Mouse (Mus musculus): ENCODE results near the gene Galnt10. TPM values are rescaled to one million over a fixed set of nuclear protein-coding genes. Genes with fewer than 3 reads are reported as not detected.

The Galnt10 gene
- total RNA-seq, 4 experiments from 2014 or later: 7.2 to 9.4 (median 8.6) TPM

GRCm38 (mm10) chr11:57724791-57725463, 79.7 kb downstream of the Galnt10 start:
- no peak for DNase-seq (ENCODE audit: low spot score in 2 of 2)

DNA sequence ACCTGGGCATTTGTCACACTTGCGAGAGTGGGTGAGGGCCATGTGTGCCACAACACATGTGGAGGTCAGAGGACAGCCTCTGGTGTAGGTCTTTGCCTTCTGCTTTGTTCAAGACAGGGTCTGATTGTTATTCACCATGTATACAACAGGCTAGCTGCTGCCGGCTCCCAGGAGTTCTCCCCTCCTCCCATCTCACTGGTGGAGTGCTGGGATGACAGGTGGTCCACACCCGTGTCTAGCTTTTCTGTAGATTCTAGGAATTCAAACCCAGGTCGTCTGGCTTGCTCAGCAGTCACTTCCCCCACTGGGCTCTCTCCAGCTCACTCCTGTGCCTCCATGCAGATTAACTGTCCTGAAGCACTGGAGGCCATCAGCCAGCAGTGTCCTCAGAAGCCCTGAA, 80.7 kb downstream of the Galnt10 start:
- no peak for DNase-seq (ENCODE audit: low spot score in 2 of 2)

DNA sequence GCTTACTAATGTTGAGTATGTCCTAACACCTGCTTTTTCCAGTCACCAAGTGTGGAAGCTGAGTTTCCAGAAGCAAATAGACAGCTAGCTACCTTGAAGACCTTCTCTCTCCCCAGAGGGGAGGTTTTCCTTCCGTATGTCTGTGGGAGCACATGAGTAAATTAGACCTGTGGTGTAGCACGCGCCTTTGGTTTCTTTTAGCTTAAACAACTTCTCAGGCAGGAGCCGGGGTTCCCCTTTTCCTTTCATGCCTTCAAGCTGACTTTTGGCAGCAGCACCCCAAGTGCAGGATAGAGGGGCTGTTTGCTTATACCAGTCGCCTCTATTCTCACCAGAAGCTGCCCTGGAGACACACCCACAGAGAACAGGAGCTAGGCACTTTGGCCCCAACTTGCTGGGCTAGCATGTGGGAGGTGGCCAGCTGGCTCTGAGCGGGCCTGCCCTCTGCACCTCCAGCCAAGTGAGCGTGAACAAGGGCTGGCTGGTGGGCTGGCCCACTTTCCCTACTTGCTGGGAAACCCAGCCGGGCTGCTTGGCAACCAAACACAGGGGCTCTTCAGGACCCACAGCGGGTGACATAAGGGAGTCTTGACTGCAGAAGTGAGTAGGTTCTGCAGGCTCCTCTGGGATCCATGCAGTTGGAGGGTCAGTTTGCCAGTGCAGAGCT, 82.2 kb downstream of the Galnt10 start:
- DNase-seq (ENCODE audit: low spot score in 2 of 2): peak; percentile 6 to 58

- DNase-seq (ENCODE audit: low spot score in 2 of 2): no peak
Observed at GRCm38 (mm10) chr11:57732410-57733281, 87.4 kb downstream of the Galnt10 start.

GRCm38 (mm10) chr11:57747294-57748080, 102.2 kb downstream of the Galnt10 start:
- no peak for DNase-seq (ENCODE audit: low spot score in 2 of 2)

DNA sequence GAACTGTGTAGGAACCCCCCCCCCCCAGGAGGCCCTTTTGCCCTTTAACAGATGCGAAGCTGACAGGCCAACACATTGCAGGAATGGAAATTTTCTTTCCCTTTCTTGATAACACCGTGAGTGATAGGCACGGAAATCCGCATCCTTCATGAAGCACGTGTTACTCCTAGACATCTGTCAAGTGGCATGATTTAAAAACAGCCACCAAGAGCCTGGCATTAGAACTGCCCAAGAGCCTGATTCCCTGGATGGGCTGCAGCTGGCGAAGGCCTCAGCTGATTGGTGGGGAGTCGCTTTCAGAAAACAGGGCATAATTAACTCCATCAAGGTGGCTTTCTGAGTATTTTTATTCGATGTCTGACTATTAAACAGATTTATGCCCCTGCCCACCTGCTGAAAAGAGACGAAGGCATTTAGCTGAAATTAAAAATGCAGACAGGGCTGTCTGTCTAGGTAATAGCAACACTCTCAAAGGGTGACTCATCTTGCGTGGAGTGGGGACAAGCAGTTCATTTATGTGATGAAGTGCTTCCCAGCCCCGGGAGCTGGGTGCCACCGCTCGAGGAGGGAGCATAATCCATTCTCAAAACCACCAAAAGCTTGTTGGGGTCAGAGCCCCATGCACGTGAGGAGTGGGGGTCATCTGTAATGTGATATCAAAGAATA, 108.4 kb downstream of the Galnt10 start:
- DNase-seq (ENCODE audit: low spot score in 2 of 2): no peak

DNA sequence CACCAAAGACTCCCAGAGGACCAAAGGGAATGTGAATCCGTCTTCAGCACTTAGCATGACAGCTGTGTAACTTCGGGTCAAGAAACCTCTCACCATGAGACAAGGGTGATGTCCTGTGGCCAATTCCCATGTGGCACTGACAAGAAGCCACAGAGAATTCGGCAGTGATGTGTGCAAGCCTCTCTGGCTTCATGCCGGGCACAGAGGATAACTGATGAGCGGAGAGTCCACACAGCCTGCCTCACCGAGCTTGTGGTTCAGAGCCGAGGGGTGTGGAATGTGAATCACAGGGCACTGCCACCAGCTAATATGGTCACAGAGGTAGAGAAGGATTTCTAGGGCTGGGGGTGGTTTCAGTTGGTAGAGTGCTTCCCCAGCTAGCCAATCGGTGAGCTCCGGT, 113.4 kb downstream of the Galnt10 start:
- no peak for DNase-seq (ENCODE audit: low spot score in 2 of 2)

GRCm38 (mm10) chr11:57760509-57761058, 115.3 kb downstream of the Galnt10 start:
- no peak for DNase-seq (ENCODE audit: low spot score in 2 of 2)

DNA sequence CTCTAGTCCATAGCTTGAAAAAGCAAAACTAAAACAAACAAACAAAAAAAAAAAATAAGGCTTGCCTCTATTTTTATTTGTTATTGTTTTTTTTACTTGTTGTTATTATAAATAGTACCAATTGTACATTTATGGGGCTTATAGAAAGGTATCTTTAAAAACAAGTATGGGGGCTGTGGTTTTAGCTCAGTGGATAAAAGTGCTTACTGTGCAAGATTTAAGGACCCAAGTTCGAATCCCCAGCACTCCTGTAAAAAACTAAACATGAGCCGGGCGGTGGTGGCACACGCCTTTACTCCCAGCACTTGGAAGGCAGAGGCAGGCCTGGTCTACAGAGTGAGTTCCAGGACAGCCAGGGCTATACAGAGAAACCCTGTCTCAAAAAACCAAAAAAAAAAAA, 116.1 kb downstream of the Galnt10 start:
- DNase-seq (ENCODE audit: low spot score in 2 of 2): no peak

DNA sequence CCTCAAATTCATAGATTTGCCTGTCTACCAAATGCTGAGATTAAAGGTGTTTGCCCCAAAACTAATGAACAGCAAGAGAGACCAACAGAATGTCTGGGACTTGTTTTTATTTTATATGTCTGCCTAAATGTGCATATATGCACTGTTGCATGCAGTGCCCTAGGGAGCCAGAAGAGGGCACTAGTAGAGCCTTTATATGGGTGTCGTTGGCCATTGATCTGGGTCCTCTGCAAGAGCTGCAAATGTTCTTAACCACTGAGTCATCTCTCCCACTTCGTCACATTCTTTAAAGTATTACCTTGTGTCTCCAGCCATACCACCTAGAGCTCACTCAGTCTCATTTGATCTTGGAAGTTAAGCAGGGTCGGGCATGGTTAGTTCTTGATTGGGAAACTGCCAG, 118.9 kb downstream of the Galnt10 start:
- DNase-seq (ENCODE audit: low spot score in 2 of 2): no peak

DNA sequence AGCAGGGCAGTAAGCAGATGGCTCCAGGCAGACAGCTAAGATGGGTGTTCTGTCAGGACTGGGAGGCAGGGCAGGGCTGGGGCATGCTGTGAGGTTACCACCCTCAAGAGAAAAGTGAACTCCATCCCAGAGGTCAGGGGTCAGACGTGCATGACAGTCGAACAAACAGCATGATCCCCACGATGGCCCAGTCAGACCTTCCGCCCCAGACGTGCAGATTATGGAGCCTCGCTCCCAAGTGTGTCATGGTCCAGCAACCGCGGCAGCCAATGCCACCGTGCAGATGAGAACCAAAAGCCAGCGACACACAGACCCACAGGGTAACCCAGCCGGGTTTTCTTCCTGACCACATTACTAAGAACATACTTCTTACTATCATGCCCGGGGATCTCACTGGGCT, 121.4 kb downstream of the Galnt10 start:
- DNase-seq (ENCODE audit: low spot score in 2 of 2): no peak

DNA sequence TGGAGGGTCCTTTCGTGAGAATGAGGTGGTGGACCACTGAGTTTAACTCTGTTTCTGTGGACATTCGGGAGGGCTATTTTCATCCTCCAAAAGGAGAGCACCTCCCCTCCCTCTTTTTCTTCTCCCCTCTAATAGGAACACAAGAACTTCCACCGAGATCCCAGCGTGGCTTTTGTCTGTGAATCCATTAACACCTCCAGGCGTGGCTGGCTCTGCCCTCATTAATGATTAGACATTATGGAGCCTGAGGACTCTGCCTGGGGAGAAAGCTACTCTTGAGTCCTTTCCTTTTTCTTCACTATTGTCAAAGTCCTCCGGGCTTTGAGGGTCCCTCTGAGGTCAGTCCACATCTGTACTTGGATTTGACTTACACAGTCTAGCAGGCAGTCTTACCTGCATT, 121.9 kb downstream of the Galnt10 start:
- DNase-seq (ENCODE audit: low spot score in 2 of 2): no peak

DNA sequence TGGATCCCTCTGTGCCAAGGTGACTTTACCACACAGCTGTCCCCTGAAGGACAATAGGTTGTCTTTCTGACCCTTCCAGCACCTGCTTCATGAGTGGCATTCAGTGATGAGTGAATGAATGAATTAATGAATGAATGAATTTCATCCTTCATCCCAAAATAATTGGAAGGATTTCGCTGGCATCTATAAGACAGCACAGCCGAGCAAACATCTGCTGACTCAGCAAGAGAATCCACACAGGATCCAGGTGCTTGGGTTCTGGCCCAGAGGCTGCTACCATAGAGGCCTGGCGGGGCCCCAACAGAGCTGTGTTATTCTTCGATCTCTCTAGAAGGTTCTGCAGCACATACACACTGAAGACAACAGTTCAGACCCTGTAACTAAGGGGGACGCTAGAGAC, 125.5 kb downstream of the Galnt10 start:
- no peak for DNase-seq (ENCODE audit: low spot score in 2 of 2)

GRCm38 (mm10) chr11:57771676-57772075, 126.4 kb downstream of the Galnt10 start:
- no peak for DNase-seq (ENCODE audit: low spot score in 2 of 2)

DNA sequence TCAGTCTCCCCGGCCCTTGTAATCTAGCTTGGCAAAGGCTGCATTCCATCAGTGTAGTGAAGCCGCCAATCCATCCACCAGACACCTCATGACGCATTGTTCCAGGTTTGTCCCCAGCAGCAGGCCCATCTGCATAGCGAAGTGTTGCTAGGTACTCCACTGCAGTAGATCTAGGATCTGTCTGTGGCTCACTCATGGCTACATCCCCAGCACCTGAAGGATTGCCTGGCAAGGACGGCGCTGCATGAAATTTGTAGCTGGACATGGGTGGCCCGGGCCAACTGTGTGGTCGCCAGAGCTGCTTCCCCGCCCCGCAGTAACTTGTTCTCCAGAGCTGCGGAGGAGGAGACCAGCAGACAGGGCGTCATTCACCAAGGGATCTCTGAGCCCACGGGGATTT, 128.2 kb downstream of the Galnt10 start:
- DNase-seq (ENCODE audit: low spot score in 2 of 2): no peak

DNA sequence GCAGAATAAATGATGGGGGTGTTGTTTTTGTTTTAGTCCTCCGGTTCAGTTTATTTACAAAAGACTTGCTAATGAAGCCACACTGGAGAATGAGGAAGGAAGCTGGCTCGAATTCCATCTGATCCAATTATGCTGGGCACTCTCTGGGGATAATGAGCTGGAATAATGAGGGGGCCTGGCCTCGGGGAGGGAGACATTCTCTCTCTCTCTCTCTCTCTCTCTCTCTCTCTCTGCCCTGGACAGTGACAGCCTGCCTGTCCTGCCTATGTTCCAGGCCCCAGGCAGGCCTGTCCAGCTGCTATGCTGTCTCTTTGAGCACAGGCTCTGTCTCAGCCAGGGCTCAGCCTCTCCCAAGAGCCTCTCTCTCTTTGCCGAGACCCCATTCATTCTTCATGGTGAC, 128.7 kb downstream of the Galnt10 start:
- no peak for DNase-seq (ENCODE audit: low spot score in 2 of 2)

GRCm38 (mm10) chr11:57775868-57776267, 130.6 kb downstream of the Galnt10 start:
- DNase-seq (ENCODE audit: low spot score in 2 of 2): no peak

GRCm38 (mm10) chr11:57776546-57776945, 131.3 kb downstream of the Galnt10 start:
- DNase-seq (ENCODE audit: low spot score in 2 of 2): no peak

- no peak for DNase-seq (ENCODE audit: low spot score in 2 of 2)
Observed at GRCm38 (mm10) chr11:57778349-57778748, 133.1 kb downstream of the Galnt10 start.

DNA sequence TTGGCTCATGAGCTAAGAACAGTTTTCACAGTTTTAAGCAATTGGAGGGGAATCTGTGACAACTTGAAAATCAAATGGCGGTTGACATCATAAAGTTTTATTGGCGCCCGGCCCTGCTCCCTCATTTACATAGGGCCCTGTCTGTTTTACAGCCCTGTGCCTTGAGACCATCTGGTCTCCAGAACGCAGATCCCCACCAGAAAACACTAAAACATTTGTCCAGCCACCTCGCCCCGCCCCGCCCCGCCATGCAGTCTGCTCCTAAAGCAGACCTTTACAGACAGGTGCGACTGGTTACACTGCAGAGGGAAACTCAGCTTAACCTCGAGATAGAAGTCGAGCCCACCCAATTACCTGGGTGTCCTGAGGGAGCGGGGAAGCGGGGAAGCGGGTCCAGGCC, 134.6 kb downstream of the Galnt10 start:
- DNase-seq (ENCODE audit: low spot score in 2 of 2): no peak
